Mouse (Mus musculus): ENCODE measurements around the gene Neurog2. TPM values are rescaled to one million over a fixed set of nuclear protein-coding genes. Genes with fewer than 3 reads are reported as not detected.

The Neurog2 gene
- polyA plus RNA-seq, 1 experiment from 2014 or later: 0.24 TPM

GRCm38 (mm10) chr3:127630735-127631372 lies 2.1 kb upstream of the Neurog2 start:
- H3K27me3 ChIP-seq (replicated peaks): peaks cover 89% of the 10 kb centered on the region
- H3K4me2 ChIP-seq: no peak overlapping the region
- H3K4me3 ChIP-seq: no peak overlapping the region
- no peaks in the 10 kb centered on the region for H3K36me3 ChIP-seq
- no peak for ATAC-seq (ENCODE audit: insufficient number of reproducible peaks, low FRiP score)
- peaks cover 45% of the 10 kb centered on the region for H3K4me1 ChIP-seq (replicated peaks)
- 7% methylated on average over 17 of the region's 17 CpGs for WGBS
- H3K27ac ChIP-seq (ENCODE audit: poor library complexity, severe bottlenecking): no peak overlapping the region
- H3K9me3 ChIP-seq (replicated peaks): no peaks in the 10 kb centered on the region
- no peak overlapping the region for H3K9ac ChIP-seq

- whole genome bisulfite sequencing: 0% methylated on average over 10 of the region's 10 CpGs
Observed at GRCm38 (mm10) chr3:127631582-127631981, 1.4 kb upstream of the Neurog2 start.

DNA sequence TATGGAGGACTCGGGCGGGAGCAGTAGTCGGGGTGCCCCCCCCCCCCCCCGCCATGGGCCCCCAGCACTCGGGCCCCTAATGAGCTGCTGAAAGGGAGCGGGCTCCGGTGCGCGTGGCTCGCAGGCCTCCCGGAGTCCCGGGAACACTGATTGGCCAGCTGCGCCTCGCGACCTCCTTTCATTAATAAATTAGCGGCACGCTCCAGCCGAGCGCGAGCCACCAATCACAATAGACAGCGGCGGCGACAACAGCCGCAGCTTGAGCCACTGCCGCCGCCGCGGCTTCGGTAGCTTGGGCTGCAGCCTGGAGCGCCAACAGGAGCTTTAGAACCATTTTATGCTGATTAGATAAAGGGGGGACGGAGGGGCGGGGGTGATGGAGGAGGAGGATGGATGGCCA lies 404 bp upstream of the Neurog2 start:
- peak; percentile 47; the same call in 1 of the 2 replicates for ATAC-seq (ENCODE audit: insufficient number of reproducible peaks, low FRiP score)

More at GRCm38 (mm10) chr3:127631582-127631981, 1.4 kb upstream of the Neurog2 start:
- Histone ChIP-seq H3K4me3 (no peak overlapping the region), H3K27ac (ENCODE audit: poor library complexity, severe bottlenecking) (no peak overlapping the region), H3K9me3 (replicated peaks) (no peaks in the 10 kb centered on the region), H3K9ac (no peak overlapping the region), H3K4me1 (replicated peaks) (peaks cover 43% of the 10 kb centered on the region), H3K27me3 (replicated peaks) (peaks cover 87% of the 10 kb centered on the region), H3K36me3 (no peaks in the 10 kb centered on the region), H3K4me2 (no peak overlapping the region)
- ATAC-seq (ENCODE audit: insufficient number of reproducible peaks, low FRiP score): no peak

DNA sequence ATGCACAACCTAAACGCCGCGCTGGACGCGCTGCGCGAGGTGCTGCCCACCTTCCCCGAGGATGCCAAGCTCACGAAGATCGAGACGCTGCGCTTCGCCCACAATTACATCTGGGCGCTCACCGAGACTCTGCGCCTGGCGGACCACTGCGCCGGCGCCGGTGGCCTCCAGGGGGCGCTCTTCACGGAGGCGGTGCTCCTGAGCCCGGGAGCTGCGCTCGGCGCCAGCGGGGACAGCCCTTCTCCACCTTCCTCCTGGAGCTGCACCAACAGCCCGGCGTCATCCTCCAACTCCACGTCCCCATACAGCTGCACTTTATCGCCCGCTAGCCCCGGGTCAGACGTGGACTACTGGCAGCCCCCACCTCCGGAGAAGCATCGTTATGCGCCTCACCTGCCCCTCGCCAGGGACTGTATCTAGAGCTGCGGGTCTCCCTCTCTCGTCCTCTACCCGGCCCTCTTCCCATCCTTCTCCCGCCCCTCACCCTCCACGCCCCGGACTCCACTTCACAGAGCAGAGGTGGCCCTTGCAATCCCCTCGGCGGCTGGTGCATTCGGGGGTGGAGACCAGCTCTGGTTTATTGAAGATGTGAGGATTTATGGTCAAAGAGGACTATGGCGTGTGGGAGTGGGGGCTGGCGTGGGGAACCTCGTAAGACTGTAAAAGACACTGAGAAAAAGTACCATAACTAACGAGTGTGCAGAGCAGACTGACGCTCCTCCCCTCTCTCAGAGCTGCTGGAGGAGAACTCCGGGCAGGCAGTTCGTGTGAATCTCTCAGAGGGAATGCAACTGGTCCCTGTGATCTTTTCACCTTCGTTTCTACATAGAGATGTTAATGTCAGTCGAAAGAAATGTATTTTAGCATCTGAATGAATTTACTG lies 1.4 kb downstream of the Neurog2 start:
- Histone ChIP-seq H3K36me3 (no peaks in the 10 kb centered on the region), H3K27me3 (replicated peaks) (peaks cover 90% of the 10 kb centered on the region), H3K27ac (ENCODE audit: poor library complexity, severe bottlenecking) (no peak overlapping the region), H3K9me3 (replicated peaks) (no peaks in the 10 kb centered on the region), H3K4me1 (replicated peaks) (peaks cover 29% of the 10 kb centered on the region), H3K4me2 (peak overlapping the region; percentile 84), H3K4me3 (peak overlapping the region; percentile 48), H3K9ac (0 out of 2 replicates have a peak overlapping the region, but pooled peaks have one; percentile 15)
- ATAC-seq (ENCODE audit: insufficient number of reproducible peaks, low FRiP score): peak; percentile 75
- WGBS: 1% methylated on average over 58 of the region's 58 CpGs

More for the DNA sequence above, 404 bp upstream of the Neurog2 start:
- Histone ChIP-seq H3K27me3 (replicated peaks) (peaks cover 88% of the 10 kb centered on the region), H3K4me1 (replicated peaks) (peaks cover 42% of the 10 kb centered on the region), H3K4me2 (peak overlapping the region; percentile 84), H3K36me3 (no peaks in the 10 kb centered on the region), H3K9me3 (replicated peaks) (no peaks in the 10 kb centered on the region), H3K9ac (peak overlapping the region; percentile 40; the same call in 1 of the 2 replicates), H3K27ac (ENCODE audit: poor library complexity, severe bottlenecking) (no peak overlapping the region), H3K4me3 (peak overlapping the region; percentile 48)
- WGBS: 2% methylated on average over 28 of the region's 32 CpGs

DNA sequence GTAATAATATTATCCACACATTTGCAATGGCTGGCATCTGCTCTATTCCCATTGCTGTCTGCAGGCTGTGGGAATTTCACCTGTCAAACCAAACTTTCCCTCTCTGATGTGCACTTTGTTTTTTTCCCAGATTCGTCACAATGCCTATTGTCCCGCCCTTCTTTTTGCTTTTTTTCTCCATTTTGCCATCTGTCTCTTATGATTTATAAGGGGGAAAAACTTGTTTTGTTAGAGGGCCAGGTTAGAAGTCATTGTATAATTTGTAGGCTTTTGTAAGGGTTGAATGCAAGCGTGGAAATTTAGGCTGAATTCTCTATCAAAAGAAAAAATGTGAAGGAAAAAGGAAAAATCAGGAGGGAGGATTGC lies 2.0 kb downstream of the Neurog2 start:
- whole genome bisulfite sequencing: 9% methylated on average over 3 of the region's 3 CpGs
- no peak for ATAC-seq (ENCODE audit: insufficient number of reproducible peaks, low FRiP score)

GRCm38 (mm10) chr3:127639875-127640761 lies 7.2 kb downstream of the Neurog2 start:
- peaks cover 89% of the 10 kb centered on the region for H3K27me3 ChIP-seq (replicated peaks)
- H3K9me3 ChIP-seq (replicated peaks): no peaks in the 10 kb centered on the region
- H3K36me3 ChIP-seq: no peaks in the 10 kb centered on the region
- peaks cover 10% of the 10 kb centered on the region for H3K4me1 ChIP-seq (replicated peaks)
- H3K4me3 ChIP-seq: peak overlapping the region; percentile 22
- WGBS: 2% methylated on average over 36 of the region's 36 CpGs
- ATAC-seq (ENCODE audit: insufficient number of reproducible peaks, low FRiP score): peak; percentile 22; the same call in 1 of the 2 replicates
- H3K27ac ChIP-seq (ENCODE audit: poor library complexity, severe bottlenecking): no peak overlapping the region
- peak overlapping the region; percentile 57 for H3K4me2 ChIP-seq
- H3K9ac ChIP-seq: no peak overlapping the region

More for the DNA sequence above, 2.0 kb downstream of the Neurog2 start:
- Histone ChIP-seq H3K4me3 (no peak overlapping the region), H3K27me3 (replicated peaks) (peaks cover 90% of the 10 kb centered on the region), H3K4me2 (no peak overlapping the region), H3K9me3 (replicated peaks) (no peaks in the 10 kb centered on the region), H3K9ac (no peak overlapping the region), H3K36me3 (no peaks in the 10 kb centered on the region), H3K4me1 (replicated peaks) (peaks cover 31% of the 10 kb centered on the region), H3K27ac (ENCODE audit: poor library complexity, severe bottlenecking) (no peak overlapping the region)

DNA sequence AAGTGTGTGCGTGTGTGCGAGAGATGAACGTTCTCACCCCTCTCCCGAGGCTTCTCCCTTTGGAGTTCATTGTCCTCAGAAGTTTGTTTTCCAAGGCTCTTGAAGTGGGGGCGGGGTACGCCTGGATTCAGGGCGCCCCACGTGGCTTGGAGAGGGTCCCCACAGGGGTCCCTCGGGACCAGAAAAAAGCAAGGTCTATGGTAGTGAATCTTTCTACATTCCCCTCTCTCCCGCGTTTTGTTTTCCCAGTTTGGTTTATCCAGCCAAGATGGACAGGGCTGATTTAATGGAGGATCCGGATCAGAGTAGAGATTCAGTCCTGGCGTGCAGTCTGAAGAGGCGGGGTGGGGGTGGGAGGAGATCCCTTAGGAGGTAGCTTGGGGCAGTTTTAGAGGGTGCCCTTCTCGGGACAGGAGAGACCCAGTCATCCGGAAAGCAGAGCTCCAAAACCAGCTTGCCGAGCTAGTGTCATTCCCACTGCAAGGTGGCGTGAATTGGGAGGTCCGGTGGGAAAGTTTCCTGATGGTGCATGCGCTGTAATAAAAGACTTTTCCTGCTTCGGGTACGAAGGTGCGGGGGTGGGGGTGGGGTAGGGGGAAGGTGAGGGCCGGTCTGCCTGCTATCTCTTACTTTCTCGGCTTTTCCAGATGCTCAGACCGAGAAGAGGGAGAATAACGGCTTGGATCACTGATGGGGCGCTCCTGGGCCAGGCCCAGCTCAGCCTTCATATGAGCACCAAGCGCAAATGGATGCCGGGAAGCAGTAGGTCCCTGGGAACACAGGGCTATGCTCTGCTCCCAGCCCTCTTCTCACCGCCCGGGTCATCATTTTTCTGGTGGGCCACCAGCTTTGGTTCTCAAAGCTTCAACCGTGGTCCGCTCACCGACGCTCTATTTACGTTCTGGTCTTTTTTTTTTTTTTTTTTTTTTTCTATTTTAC lies 8.1 kb downstream of the Neurog2 start:
- H3K27ac ChIP-seq (ENCODE audit: poor library complexity, severe bottlenecking): no peak overlapping the region
- no peak for ATAC-seq (ENCODE audit: insufficient number of reproducible peaks, low FRiP score)
- H3K4me3 ChIP-seq: peak overlapping the region; percentile 22
- 3% methylated on average over 37 of the region's 37 CpGs for WGBS
- peaks cover 94% of the 10 kb centered on the region for H3K27me3 ChIP-seq (replicated peaks)
- H3K4me1 ChIP-seq (replicated peaks): peaks cover 10% of the 10 kb centered on the region
- no peaks in the 10 kb centered on the region for H3K9me3 ChIP-seq (replicated peaks)
- H3K4me2 ChIP-seq: peak overlapping the region; percentile 57
- no peak overlapping the region for H3K9ac ChIP-seq
- H3K36me3 ChIP-seq: no peaks in the 10 kb centered on the region

- ATAC-seq (ENCODE audit: insufficient number of reproducible peaks, low FRiP score): no peak
- H3K4me1 ChIP-seq (replicated peaks): peaks cover 10% of the 10 kb centered on the region
- H3K27ac ChIP-seq (ENCODE audit: poor library complexity, severe bottlenecking): no peak overlapping the region
- H3K9ac ChIP-seq: no peak overlapping the region
- no peaks in the 10 kb centered on the region for H3K36me3 ChIP-seq
- no peak overlapping the region for H3K4me3 ChIP-seq
- no peaks in the 10 kb centered on the region for H3K9me3 ChIP-seq (replicated peaks)
- H3K4me2 ChIP-seq: no peak overlapping the region
- H3K27me3 ChIP-seq (replicated peaks): peaks cover 97% of the 10 kb centered on the region
- 14% methylated on average over 5 of the region's 5 CpGs for WGBS
Observed at GRCm38 (mm10) chr3:127642211-127642610, 9.3 kb downstream of the Neurog2 start.

GRCm38 (mm10) chr3:127646156-127646825 lies 13.4 kb downstream of the Neurog2 start:
- no peak for ATAC-seq (ENCODE audit: insufficient number of reproducible peaks, low FRiP score)
- no peaks in the 10 kb centered on the region for H3K36me3 ChIP-seq
- no peaks in the 10 kb centered on the region for H3K4me1 ChIP-seq (replicated peaks)
- no peak overlapping the region for H3K4me2 ChIP-seq
- no peak overlapping the region for H3K9ac ChIP-seq
- no peak overlapping the region for H3K27ac ChIP-seq (ENCODE audit: poor library complexity, severe bottlenecking)
- no peak overlapping the region for H3K4me3 ChIP-seq
- WGBS: 50% methylated on average over 18 of the region's 18 CpGs
- peaks cover 61% of the 10 kb centered on the region for H3K27me3 ChIP-seq (replicated peaks)
- H3K9me3 ChIP-seq (replicated peaks): no peaks in the 10 kb centered on the region

All from heart, embryonic 12.5 days (tissue).